Mouse (Mus musculus) limb, embryonic 14.5 days (tissue): ENCODE measurements at regions not wholly inside any gene's neighbourhood (a gene's known extent, or its start where the extent isn't known, plus 50 kb on each side); places are given as distances from the start of the nearest gene placed in this dataset.
"Not testable (repeated sequence)": the region's sequence is repeated elsewhere in the genome, so short reads cannot be mapped to it uniquely, and the experiment has no call there.

Experiments
- ATAC-seq: fragments of 200-750 bp; cut with Nextera tagmentation; 2 replicates; pipeline ENCODE4 v1.8.0; 2017; ENCODE audit warnings: low read depth, moderate number of reproducible peaks, moderate TSS enrichment; ENCODE audit not compliant: low FRiP score
- DNase-seq: peaks from one replicate; pipeline ENCODE4 v3.0.0-alpha.2; 2015; ENCODE audit warnings: low spot score
- H3K27ac ChIP-seq: fragments of 300-500 bp; sonication (generic); replicated peaks from 2 replicates; pipeline ENCODE4 v1.5.1; 2014; ENCODE audit warnings: low read depth, mild to moderate bottlenecking, low read length, moderate library complexity, mixed read lengths
- H3K27me3 ChIP-seq: fragments of 300-500 bp; sonication (generic); 2 replicates; pipeline ENCODE4 v1.6.1; 2014; ENCODE audit warnings: low read length, mixed read lengths; ENCODE audit not compliant: control insufficient read depth, insufficient read depth
- H3K36me3 ChIP-seq: fragments of 300-500 bp; sonication (generic); 2 replicates; pipeline ENCODE4 v1.6.1; 2014; ENCODE audit warnings: mild to moderate bottlenecking, low read length, moderate library complexity, mixed read lengths; ENCODE audit not compliant: control insufficient read depth, insufficient read depth
- H3K4me1 ChIP-seq: fragments of 300-500 bp; sonication (generic); 2 replicates; pipeline ENCODE4 v1.6.1; 2014; ENCODE audit warnings: antibody characterized with exemption, low read length, mixed read lengths; ENCODE audit not compliant: control insufficient read depth, insufficient read depth
- H3K4me2 ChIP-seq: fragments of 300-500 bp; sonication (generic); replicated peaks from 2 replicates; pipeline ENCODE4 v1.6.1; 2014; ENCODE audit warnings: low read depth, mild to moderate bottlenecking, low read length, moderate library complexity; ENCODE audit not compliant: severe bottlenecking
- H3K4me3 ChIP-seq: fragments of 300-500 bp; sonication (generic); replicated peaks from 2 replicates; pipeline ENCODE4 v1.5.1; 2014; ENCODE audit warnings: low read length
- H3K9ac ChIP-seq: fragments of 300-500 bp; sonication (generic); 2 replicates; pipeline ENCODE4 v1.6.1; 2014; ENCODE audit warnings: mild to moderate bottlenecking, low read depth, low read length, moderate library complexity; ENCODE audit not compliant: severe bottlenecking
- H3K9me3 ChIP-seq: fragments of 300-500 bp; sonication (generic); 2 replicates; pipeline ENCODE4 v1.6.1; 2016; ENCODE audit warnings: low read length; ENCODE audit not compliant: control insufficient read depth
- POLR2A ChIP-seq: fragments of 200-500 bp; IDR thresholded peaks from 2 replicates; pipeline ENCODE4 v1.8.0; 2012; ENCODE audit warnings: inconsistent platforms, mild to moderate bottlenecking, moderate library complexity, borderline replicate concordance; ENCODE audit not compliant: insufficient read depth, insufficient read length; ENCODE audit errors: extremely low read depth
- whole genome bisulfite sequencing: fragments of 180-500 bp; shearing (Covaris S2); extraction: QIAGEN DNeasy Blood & Tissue Kit; methylation state at CpG from one replicate; pipeline ENCODE4 v1.1.7; 2014; 5-methylcytosine and 5-hydroxymethylcytosine counted together

DNA sequence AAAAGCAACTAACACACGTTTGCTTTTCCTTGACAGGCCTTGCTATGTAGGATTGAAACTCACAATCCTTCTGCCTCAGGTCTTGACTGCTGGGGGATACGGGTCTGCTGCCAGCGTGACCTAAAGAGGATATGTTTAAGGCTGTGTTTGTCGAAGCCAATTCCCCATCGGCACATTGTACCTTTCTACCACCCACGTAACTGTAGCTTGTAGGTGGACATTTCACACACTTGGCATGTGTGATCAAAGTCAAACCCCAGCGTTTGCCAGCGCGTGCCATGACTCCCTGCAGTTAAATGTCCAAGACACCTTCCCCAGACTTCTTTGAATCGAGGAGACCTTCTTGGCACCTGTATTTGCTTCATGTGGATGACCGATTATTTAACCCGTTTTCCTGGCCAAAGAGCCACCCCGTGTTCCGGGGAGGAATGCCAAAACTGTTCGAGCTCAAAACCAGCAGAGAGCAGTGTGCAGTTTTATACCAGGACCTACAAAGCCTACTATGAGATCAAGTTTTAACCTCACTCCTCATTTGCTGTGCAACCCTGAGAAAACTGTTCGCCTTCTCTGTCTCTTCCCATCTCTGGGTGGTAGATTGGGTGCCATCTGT, 395.4 kb upstream of the Zfp507 start:
- Histone ChIP-seq H3K4me2 (no peak overlapping the region), H3K36me3 (no peaks in the 10 kb centered on the region), H3K4me3 (no peak overlapping the region), H3K9ac (no peak overlapping the region), H3K27ac (no peak overlapping the region), H3K9me3 (no peaks in the 10 kb centered on the region), H3K4me1 (no peaks in the 10 kb centered on the region), H3K27me3 (no peaks in the 10 kb centered on the region)
- DNase-seq (no peak), ATAC-seq (no peak)
- no peak for TF ChIP-seq POLR2A
- 85% methylated on average over 16 of the region's 16 CpGs for WGBS

DNA sequence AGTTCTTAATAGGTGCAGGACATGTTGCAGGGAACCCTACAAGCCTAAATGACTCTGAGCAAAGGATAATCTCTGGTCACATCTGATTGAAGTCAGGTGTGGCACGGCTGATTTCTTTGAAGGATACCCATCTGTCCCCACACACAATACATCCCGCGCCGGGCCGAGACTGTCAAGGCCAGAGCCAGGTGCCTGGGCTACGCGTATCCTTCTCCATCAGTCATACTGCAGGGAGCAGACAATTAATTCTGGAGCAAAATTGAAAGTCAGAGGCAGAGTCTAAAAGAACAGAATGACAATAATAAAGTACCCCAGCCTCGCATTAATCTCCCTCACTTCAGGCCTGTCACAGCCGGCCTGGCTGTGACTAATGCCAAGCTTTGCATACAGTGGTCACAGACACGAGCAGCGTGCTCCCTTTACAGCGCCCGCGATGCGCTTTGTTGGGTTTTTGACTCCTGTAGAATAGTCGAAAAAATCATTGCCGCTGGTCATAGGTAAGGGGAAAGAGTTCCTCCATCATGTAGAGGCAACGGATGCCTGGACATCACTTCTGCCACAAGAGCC, 393.4 kb upstream of the Zfp507 start:
- no peak overlapping the region for H3K4me2 ChIP-seq
- H3K36me3 ChIP-seq = no peaks in the 10 kb centered on the region
- no peak overlapping the region for H3K4me3 ChIP-seq
- TF ChIP-seq POLR2A = no peak
- no peak for ATAC-seq
- H3K4me1 ChIP-seq = 0 out of 2 replicates have a peak, but pooled peaks cover 3% of the 10 kb centered on the region
- 88% methylated on average over 18 of the region's 18 CpGs for WGBS
- H3K27me3 ChIP-seq = no peaks in the 10 kb centered on the region
- no peak overlapping the region for H3K27ac ChIP-seq
- H3K9ac ChIP-seq = no peak overlapping the region
- no peaks in the 10 kb centered on the region for H3K9me3 ChIP-seq
- DNase-seq = no peak

DNA sequence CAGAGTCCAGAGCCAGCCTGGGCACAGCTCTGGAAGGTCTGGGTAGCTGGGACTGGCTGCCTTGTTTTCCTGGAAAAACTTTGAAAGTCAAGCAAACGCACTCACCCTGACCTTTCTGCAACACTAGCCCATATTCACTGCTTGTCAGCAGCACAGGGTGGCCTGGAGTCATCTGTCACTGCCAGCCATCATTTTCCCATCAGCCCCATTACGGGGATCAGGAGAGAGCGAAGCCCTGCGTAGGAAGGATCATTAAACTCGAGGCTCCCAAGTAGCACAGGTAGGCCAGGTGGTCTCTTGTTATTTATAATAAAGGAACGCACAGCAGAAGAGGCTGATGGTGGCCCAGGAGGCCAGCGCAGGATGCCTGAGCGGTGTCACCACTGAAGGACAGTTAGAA, 389.8 kb upstream of the Zfp507 start:
- no peaks in the 10 kb centered on the region for H3K36me3 ChIP-seq
- H3K9me3 ChIP-seq = no peaks in the 10 kb centered on the region
- no peak overlapping the region for H3K9ac ChIP-seq
- 47% methylated on average over 8 of the region's 8 CpGs for WGBS
- H3K27ac ChIP-seq = no peak overlapping the region
- H3K4me1 ChIP-seq = 0 out of 2 replicates have a peak, but pooled peaks cover 3% of the 10 kb centered on the region
- H3K4me3 ChIP-seq = no peak overlapping the region
- H3K27me3 ChIP-seq = no peaks in the 10 kb centered on the region
- no peak overlapping the region for H3K4me2 ChIP-seq
- DNase-seq = no peak
- ATAC-seq = no peak
- TF ChIP-seq POLR2A = no peak

DNA sequence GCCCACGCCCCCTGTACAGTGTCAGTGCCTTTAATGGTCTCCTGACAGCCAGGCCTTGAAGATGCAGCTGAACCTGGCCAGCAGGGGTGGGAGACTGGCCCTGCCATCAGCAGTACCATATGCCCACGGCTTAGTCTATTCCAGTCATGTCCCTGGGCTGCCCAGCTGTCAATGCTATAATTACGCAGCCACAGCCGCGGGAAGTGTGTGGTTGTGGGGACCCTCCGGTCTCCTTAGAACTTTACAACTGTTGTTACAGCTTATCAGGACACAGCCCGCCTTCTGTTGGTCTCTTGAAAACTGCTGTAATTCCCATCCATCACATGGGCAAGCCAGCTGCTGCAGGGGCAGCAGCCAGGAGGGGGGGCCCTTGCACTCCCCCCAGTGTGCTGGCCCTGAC, 375.1 kb upstream of the Zfp507 start:
- H3K27me3 ChIP-seq = no peaks in the 10 kb centered on the region
- H3K9ac ChIP-seq = no peak overlapping the region
- H3K27ac ChIP-seq = no peak overlapping the region
- no peak overlapping the region for H3K4me2 ChIP-seq
- ATAC-seq (peak; percentile 79), DNase-seq (peak; percentile 32)
- H3K4me3 ChIP-seq = no peak overlapping the region
- no peak for TF ChIP-seq POLR2A
- WGBS = 32% methylated on average over 7 of the region's 7 CpGs
- H3K4me1 ChIP-seq = no peaks in the 10 kb centered on the region
- no peaks in the 10 kb centered on the region for H3K36me3 ChIP-seq
- H3K9me3 ChIP-seq = no peaks in the 10 kb centered on the region

DNA sequence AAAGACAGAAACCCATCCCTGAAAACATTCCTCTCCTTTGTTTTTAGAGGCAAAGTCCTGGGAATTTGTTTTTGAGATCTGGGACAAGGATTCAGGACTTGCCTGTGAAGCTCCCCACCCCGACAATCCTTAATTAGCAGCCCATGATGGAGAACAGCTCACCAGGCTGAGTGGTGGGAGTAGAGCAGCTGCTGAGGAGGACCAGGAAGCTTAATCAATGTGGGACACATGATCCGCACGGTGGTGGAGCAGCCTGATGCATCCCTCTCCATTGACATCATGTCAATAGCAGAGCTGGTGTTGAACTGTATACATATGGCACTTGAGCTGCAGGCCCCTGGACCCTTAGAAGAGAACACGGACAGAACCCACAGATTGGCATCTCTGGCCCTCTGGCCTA, 372.5 kb upstream of the Zfp507 start:
- Histone ChIP-seq H3K27ac (no peak overlapping the region), H3K27me3 (no peaks in the 10 kb centered on the region), H3K36me3 (no peaks in the 10 kb centered on the region), H3K4me2 (no peak overlapping the region), H3K9ac (no peak overlapping the region), H3K9me3 (peaks cover 8% of the 10 kb centered on the region), H3K4me3 (no peak overlapping the region), H3K4me1 (no peaks in the 10 kb centered on the region)
- WGBS = 83% methylated on average over 4 of the region's 4 CpGs
- no peak for TF ChIP-seq POLR2A
- no peak for DNase-seq
- ATAC-seq = no peak

DNA sequence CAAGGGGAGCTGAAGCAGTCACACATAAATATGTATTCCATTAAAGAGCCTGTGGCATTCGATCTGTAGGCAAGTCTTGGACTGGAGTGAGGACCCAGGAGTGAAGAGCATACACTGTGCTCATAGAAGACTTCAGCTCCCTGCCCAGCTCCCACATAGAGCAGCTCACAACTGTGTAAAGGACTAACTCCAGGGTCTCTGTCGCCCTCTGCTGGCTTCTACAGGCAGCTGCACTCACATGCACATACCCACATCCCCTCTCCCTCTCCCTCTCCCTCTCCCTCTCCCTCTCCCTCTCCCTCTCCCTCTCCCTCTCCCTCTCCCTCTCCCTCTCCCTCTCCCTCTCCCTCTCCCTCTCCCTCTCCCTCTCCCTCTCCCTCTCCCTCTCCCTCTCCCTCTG, 369.7 kb upstream of the Zfp507 start:
- WGBS = 68% methylated on average over 2 of the region's 2 CpGs
- H3K4me2 ChIP-seq, H3K9ac ChIP-seq, H3K36me3 ChIP-seq, H3K27ac ChIP-seq, H3K9me3 ChIP-seq, ATAC-seq, H3K4me3 ChIP-seq, DNase-seq, H3K4me1 ChIP-seq, H3K27me3 ChIP-seq: not testable (repeated sequence)
